Mouse (Mus musculus) monocyte, adult 5-6 weeks (primary cell): Measurements from ENCODE around the gene Wdr62. TPM values are rescaled to one million over a fixed set of nuclear protein-coding genes. Genes with fewer than 3 reads are reported as not detected.

Experiments
- ATAC-seq: fragments of 153-309, 156-312 bp; replicated peaks from 2 replicates; pipeline ENCODE4 v1.8.0; 2017; ENCODE audit warnings: mild to moderate bottlenecking; ENCODE audit not compliant: low TSS enrichment, insufficient number of reproducible peaks, severe bottlenecking, poor library complexity, low FRiP score
- total RNA-seq: library from RNA; stranded (forward); fragments of 200-1000, 200-491, 200-594 nt; gene quantifications from 3 replicates; pipeline ENCODE4 v1.2.3, GENCODE M21; 2017

The Wdr62 gene
- total RNA-seq, 1 experiment from 2014 or later, result 1.3 TPM

DNA sequence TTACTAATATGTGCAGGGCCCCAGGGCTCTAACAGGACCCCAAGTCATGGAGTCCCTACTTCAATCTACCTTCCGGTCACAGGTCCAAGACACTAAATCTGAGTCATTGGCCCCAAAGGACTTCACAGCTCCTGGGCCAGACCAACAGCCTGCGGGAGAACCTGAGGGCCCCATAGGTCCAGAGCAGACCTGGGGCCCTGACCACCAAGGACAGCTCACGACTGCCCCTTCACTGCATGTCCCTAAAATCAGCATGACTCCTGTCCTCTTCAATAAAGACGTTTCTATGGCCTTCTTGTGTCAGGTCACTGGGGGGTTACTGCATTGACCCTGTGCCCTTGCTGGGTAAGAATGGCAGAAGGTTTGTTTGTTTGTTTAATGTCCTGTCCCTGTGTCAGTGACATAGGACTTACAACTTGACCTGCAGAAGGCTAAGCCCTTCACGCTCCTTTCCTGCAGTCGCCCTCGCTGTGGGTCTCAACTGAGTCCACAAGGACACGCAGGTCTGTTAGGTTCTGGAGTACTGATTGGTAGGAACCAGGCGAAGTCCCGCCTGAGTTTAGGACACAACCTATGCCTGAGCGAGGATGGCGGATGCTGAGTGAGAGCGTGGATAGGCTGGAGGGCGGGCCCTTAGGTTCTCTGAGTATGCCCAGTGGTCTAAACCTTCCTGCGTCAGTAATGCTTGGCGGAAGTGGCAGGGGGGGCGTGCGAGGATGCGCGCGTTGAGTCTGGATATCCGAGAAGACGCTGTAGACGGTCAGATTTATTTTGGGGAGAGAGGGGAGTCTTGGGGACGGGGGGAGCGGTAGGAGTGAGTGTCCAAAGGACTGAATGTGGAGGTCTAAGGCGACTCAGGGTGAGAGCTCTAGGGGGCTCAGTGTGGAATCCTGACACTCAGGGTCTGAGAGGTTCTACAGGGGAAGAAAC is 28.1 kb upstream of the Wdr62 start, which contains the start of gene Alkbh6:
Gene Alkbh6 (plus strand): TSS at position 642 of the 930 bp plus-strand sequence.
- ATAC-seq, result peak; percentile 99

DNA sequence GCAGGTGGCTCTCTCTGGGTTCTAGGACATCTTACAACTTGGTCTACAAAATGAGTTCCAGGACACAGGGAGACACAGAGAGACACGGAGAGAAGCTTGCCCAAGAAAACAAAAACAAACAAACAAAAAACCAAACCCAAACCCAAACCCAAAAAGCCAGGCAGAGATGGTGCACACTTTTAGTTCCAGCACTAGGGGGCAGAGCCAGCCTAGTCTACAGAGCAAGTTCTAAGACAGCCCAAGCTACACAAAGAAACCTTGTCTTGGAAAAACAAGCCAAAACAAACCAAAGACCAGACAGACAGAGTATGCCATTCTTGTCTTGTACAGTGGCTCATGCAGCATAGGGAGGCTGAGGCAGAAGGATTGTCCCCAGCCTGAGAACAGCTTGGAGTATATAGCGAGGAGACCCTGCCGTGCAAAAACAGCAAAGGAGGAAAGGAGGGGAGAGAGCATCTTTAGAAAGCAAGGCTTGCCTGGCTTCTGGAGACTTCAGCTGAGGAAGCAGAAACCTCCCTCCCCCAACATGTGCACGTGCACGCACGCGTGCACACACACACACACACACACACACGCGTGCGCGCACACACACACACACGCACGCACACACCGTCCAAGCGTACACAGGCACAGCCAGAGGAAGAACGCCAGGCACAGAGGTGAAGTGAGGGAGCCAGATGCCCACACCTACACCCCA is 26.0 kb upstream of the Wdr62 start:
- no peak for ATAC-seq

GRCm38 (mm10) chr7:30300914-30301313 is 20.7 kb upstream of the Wdr62 start:
- ATAC-seq, result 0 out of 2 replicates have a peak, but pooled peaks have one; percentile 42

DNA sequence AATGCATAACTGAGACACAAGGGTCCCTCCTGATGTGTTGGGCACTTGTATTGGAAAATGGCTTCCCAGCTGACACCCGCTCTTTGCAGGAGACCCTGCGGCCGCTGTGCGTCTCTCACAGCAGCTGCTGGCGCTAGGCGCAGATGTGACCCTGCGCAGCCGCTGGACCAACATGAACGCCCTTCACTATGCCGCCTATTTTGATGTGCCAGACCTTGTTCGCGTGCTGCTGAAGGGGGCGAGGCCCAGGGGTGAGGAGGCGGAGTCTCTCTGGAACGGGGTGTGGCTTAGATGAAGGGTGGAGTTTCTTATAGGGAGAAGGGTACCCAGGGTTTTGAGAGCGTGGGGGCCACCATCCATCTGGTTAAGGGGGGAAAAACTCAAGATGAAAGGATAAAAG is 17.0 kb upstream of the Wdr62 start:
- no peak for ATAC-seq

DNA sequence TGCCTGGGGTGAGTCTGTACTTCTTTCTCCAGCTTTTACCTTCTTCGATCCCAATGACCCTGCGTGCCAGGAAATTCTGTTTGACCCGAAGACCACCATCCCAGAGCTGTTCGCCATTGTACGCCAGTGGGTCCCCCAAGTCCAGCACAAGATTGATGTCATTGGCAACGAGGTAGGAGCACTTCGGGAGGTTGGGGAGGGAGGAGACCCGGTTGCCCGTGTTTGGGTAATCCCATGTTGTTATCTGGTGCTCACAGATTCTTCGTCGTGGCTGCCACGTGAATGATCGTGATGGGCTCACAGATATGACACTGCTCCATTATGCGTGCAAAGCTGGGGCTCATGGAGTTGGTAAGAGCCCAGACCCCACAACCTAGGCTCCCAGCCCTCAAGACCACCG is 16.6 kb upstream of the Wdr62 start:
- ATAC-seq, result no peak

DNA sequence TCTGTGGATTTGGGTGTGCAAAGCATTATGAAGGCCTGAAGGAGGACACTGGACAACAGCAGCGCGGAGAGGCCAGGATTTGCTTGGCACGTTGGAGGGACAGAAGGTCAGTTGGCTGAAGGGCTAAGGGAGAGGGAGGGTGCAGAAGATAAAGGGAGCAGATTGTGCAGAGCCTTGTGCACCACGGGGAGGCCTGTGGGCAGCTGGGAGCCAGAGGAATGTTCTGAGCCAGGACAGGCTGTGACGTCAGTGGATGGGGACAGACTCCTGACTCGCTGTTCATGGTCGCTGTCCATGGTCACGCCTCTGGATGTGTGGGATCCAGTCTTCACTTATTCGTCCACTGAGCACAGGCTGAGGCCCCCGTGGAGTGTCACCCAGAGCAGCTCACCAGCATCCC is 14.9 kb upstream of the Wdr62 start:
- no peak for ATAC-seq

DNA sequence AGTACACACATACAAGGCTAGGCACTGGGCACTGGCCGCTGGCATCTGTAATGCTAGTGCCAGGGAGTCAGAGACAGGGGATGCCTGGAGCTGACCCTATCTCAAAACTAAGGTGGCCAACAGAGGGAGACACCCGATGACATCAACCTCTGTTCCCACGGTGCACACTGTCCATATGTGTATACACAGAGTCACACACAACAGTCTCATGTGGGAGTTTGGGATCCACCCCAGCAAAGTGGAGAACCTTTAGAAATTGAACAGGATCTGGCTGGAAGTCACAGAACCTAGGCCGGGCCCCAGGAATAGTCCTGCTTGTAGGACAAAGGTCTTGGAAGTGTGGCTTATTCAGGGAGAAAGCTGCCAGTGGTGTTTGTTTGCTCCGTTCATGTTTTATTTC is 14.1 kb upstream of the Wdr62 start:
- no peak for ATAC-seq

DNA sequence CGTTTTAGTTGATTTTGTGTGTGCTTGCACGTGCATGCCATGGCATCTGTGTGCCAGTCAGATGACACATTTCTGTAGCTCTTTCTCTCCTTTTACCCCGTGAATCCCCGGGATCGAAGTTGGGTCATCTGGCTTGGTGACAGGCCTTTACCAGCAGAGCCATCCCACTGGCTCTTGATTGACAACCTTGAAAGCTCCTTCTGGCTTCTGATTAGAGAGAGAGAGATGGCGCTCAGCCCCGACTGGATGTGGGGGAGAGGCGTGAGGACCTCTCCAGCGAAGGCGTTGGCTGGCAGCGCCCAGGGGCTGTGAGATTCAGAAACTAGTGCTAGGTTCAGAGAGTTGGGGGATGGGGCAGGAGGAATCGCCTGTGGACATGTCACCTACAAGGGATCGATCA is 13.6 kb upstream of the Wdr62 start:
- ATAC-seq, result no peak

GRCm38 (mm10) chr7:30291215-30292131 is 11.3 kb upstream of the Wdr62 start, which contains the start of gene Clip3:
Gene Clip3 (plus strand): TSS chr7:30291728.
- ATAC-seq, result no peak

- ATAC-seq, result no peak
Measured at GRCm38 (mm10) chr7:30289714-30290399, 9.6 kb upstream of the Wdr62 start.

- ATAC-seq, result no peak
Measured at GRCm38 (mm10) chr7:30289071-30289713, 9.0 kb upstream of the Wdr62 start.

DNA sequence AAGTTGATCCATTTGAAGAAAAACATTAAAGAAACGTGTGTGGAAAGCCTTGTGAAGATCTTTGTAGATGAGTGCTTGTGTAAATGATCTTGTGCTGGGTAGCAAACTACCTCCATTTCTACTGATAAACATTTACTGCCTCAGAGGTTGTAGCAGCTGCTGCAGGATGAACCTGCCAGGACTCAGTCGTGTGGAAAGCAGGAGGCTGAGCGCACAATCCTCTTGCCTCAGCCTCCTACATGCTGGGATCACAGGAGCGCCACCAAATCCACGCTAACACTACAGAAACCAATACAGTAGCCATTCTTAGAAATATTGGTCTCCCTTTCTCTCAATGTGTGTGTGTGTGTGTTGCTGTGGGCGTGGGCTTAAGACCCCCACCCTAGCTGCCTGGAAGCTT is 7.8 kb upstream of the Wdr62 start:
- ATAC-seq, result no peak

GRCm38 (mm10) chr7:30286701-30287410 is 6.6 kb upstream of the Wdr62 start:
- no peak for ATAC-seq

GRCm38 (mm10) chr7:30282740-30283139 is 2.5 kb upstream of the Wdr62 start:
- no peak for ATAC-seq

DNA sequence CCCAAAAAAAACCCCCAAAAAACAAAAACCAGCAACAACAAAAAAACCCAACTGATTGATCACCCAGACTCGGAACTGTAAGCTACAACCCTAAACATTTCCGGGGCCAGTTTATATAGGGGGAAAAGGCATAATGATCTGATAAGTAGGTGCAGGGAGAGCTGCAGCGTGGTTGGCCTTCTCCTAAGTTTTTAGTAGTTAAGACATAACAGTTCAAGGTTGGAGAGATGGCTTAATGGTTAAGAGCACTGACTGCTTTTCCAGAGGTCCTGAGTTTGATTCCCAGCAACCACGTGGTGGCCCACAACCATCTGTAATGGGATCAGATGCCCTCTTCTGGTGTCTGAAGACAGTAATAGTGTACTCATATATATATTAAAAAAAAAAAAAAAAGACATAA is 1.3 kb upstream of the Wdr62 start:
- no peak for ATAC-seq

- ATAC-seq, result peak; percentile 80
Measured at GRCm38 (mm10) chr7:30280670-30281138, 485 bp upstream of the Wdr62 start.

- no peak for ATAC-seq
Measured at GRCm38 (mm10) chr7:30279536-30279935, 683 bp downstream of the Wdr62 start.
